Mouse (Mus musculus): ENCODE measurements around the gene Tigd3. TPM values are rescaled to one million over a fixed set of nuclear protein-coding genes. Genes with fewer than 3 reads are reported as not detected.
"Not testable (repeated sequence)": the region's sequence is repeated elsewhere in the genome, so short reads cannot be mapped to it uniquely, and the experiment has no call there.

Tigd3 gene
- polyA plus RNA-seq, 1 experiment: 4.6 TPM

- DNase-seq (ENCODE audit: extremely low spot score in 1 of 2, low spot score in 1 of 2): no peak
Measured at GRCm38 (mm10) chr19:5922119-5922942, 28.4 kb upstream of the Tigd3 start.

- no peak for DNase-seq (ENCODE audit: extremely low spot score in 1 of 2, low spot score in 1 of 2)
Measured at GRCm38 (mm10) chr19:5921715-5922114, 27.8 kb upstream of the Tigd3 start.

- no peak for DNase-seq (ENCODE audit: extremely low spot score in 1 of 2, low spot score in 1 of 2)
Measured at GRCm38 (mm10) chr19:5913007-5913719, 19.2 kb upstream of the Tigd3 start, which contains the start of gene Dpf2. Gene Dpf2 (minus strand): TSS chr19:5913010.

- DNase-seq (ENCODE audit: extremely low spot score in 1 of 2, low spot score in 1 of 2): peak; percentile 97 to 99
Measured at GRCm38 (mm10) chr19:5912103-5913006, 18.4 kb upstream of the Tigd3 start.

- DNase-seq (ENCODE audit: extremely low spot score in 1 of 2, low spot score in 1 of 2): no peak
Measured at GRCm38 (mm10) chr19:5911430-5912102, 17.6 kb upstream of the Tigd3 start.

- peak in 1 of 2 experiments; percentile 13 for DNase-seq (ENCODE audit: extremely low spot score in 1 of 2, low spot score in 1 of 2)
Measured at GRCm38 (mm10) chr19:5910221-5910620, 16.3 kb upstream of the Tigd3 start.

- no peak for DNase-seq (ENCODE audit: extremely low spot score in 1 of 2, low spot score in 1 of 2)
Measured at GRCm38 (mm10) chr19:5907275-5907674, 13.3 kb upstream of the Tigd3 start.

GRCm38 (mm10) chr19:5893282-5894001 is 507 bp downstream of the Tigd3 start:
- DNase-seq (ENCODE audit: extremely low spot score in 1 of 2, low spot score in 1 of 2): no peak

- no peak for DNase-seq (ENCODE audit: extremely low spot score in 1 of 2, low spot score in 1 of 2)
Measured at GRCm38 (mm10) chr19:5892735-5893134, 1.2 kb downstream of the Tigd3 start.

GRCm38 (mm10) chr19:5892262-5892661 is 1.7 kb downstream of the Tigd3 start:
- DNase-seq (ENCODE audit: extremely low spot score in 1 of 2, low spot score in 1 of 2): no peak

- no peak for DNase-seq (ENCODE audit: extremely low spot score in 1 of 2, low spot score in 1 of 2)
Measured at GRCm38 (mm10) chr19:5891521-5892258, 2.3 kb downstream of the Tigd3 start.

GRCm38 (mm10) chr19:5889211-5889610 is 4.7 kb downstream of the Tigd3 start:
- no peak for DNase-seq (ENCODE audit: extremely low spot score in 1 of 2, low spot score in 1 of 2)

GRCm38 (mm10) chr19:5887234-5887815 is 6.6 kb downstream of the Tigd3 start:
- no peak for DNase-seq (ENCODE audit: extremely low spot score in 1 of 2, low spot score in 1 of 2)

- no peak for DNase-seq (ENCODE audit: extremely low spot score in 1 of 2, low spot score in 1 of 2)
Measured at GRCm38 (mm10) chr19:5885838-5886237, 8.1 kb downstream of the Tigd3 start.

- DNase-seq (ENCODE audit: extremely low spot score in 1 of 2, low spot score in 1 of 2): no peak
Measured at GRCm38 (mm10) chr19:5883935-5884334, 10.0 kb downstream of the Tigd3 start.

- DNase-seq (ENCODE audit: extremely low spot score in 1 of 2, low spot score in 1 of 2): not testable (repeated sequence)
Measured at GRCm38 (mm10) chr19:5882079-5882478, 11.9 kb downstream of the Tigd3 start.

- no peak for DNase-seq (ENCODE audit: extremely low spot score in 1 of 2, low spot score in 1 of 2)
Measured at GRCm38 (mm10) chr19:5881155-5881554, 12.8 kb downstream of the Tigd3 start.

GRCm38 (mm10) chr19:5879735-5880134 is 14.2 kb downstream of the Tigd3 start:
- no peak for DNase-seq (ENCODE audit: extremely low spot score in 1 of 2, low spot score in 1 of 2)
